12 mouse cellular contexts compared by ENCODE assay signal in the genomic region with DNA sequence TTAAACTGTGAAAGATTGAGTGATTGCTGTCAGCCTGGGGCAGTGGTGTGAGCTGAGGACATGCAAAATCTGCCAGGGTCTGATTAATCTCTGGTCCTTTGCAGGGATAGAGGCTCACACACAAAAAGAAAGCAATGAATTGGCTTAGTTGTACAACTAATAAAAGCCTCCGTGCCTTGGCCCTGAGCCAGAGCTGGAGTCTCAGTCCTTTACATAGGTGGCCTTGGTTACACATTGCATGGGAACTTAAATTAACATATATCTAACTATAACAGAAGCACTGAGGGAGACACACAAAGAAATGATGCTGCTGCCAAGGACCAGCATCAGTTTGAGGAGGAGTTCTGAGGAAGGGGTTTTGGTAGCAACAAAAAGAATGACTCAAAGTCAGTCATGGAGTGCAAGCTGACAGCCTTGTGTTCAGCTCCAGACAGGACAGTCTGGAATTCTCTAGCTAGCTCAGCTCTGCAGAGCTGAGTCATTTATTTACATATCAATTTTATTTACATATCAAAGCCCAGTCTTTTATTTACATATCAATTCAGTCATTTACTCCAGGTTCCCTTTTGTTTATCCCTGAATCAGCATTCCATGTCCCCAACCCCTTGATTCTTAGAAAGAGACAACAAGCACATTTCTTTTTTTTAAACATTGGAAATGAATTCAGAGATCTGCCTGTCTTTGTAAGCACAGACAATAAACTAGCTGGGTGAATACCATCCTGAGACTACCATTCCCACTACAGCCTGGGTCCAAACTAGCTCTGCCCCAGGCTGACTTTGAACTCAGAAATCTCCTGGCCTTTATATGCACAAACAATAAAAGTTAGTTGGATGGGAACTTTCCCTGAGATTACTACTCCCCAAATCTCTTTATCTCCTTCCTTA. TPM values are rescaled to one million over a fixed set of nuclear protein-coding genes. Genes with fewer than 3 reads are reported as not detected.
DNase-seq lines count a peak whose midpoint lies in the region; ATAC-seq and TF ChIP-seq lines count a peak whose summit lies in the region.
"Had no signal": no experiment of that assay in that cellular context is flagged by ENCODE, and none has a peak within 500 bp of the region (broad histone marks: within the 10 kb centered on the region; RNA-seq: fewer than 3 reads in every experiment).

No protein-coding gene starts in this region.

- no peaks in the 10 kb centered on the region for H3K36me3 ChIP-seq in kidney, embryonic 15.5 days
- no peaks in the 10 kb centered on the region for H3K36me3 ChIP-seq in hindbrain, embryonic 13.5 days
- H3K36me3 ChIP-seq in midbrain, embryonic 15.5 days (replicated peaks) = no peaks in the 10 kb centered on the region
- H3K36me3 ChIP-seq in embryonic facial prominence, embryonic 10.5 days (replicated peaks) = no peaks in the 10 kb centered on the region

- H3K27ac ChIP-seq in kidney, embryonic 15.5 days = peak overlapping the region; percentile 35; the same call in 1 of the 2 replicates
- H3K27ac ChIP-seq in hindbrain, embryonic 13.5 days = peak overlapping the region; percentile 2; the same call in 1 of the 2 replicates
- no peak overlapping the region for H3K27ac ChIP-seq in midbrain, embryonic 15.5 days
- H3K27ac ChIP-seq in embryonic facial prominence, embryonic 10.5 days (replicated peaks) = no peak overlapping the region

- no peak for TF ChIP-seq CTCF in brain, embryonic 14.5 days (IDR thresholded peaks at IDR 0.05; ENCODE audit: borderline replicate concordance, extremely low read depth, insufficient read depth, insufficient read length)

- no peaks in the 10 kb centered on the region for H3K27me3 ChIP-seq in kidney, embryonic 15.5 days
- no peaks in the 10 kb centered on the region for H3K27me3 ChIP-seq in hindbrain, embryonic 13.5 days
- no peaks in the 10 kb centered on the region for H3K27me3 ChIP-seq in midbrain, embryonic 15.5 days (replicated peaks)
- no peaks in the 10 kb centered on the region for H3K27me3 ChIP-seq in embryonic facial prominence, embryonic 10.5 days (replicated peaks; ENCODE audit: low read depth, poor library complexity, severe bottlenecking)

- no peak overlapping the region for H3K9ac ChIP-seq in kidney, embryonic 15.5 days
- no peak overlapping the region for H3K9ac ChIP-seq in hindbrain, embryonic 13.5 days
- no peak overlapping the region for H3K9ac ChIP-seq in midbrain, embryonic 15.5 days
- H3K9ac ChIP-seq: liver, postnatal 0 days had no signal

- H3K4me1 ChIP-seq in kidney, embryonic 15.5 days = 0 out of 2 replicates have a peak, but pooled peaks cover 5% of the 10 kb centered on the region
- H3K4me1 ChIP-seq in hindbrain, embryonic 13.5 days (replicated peaks) = peaks cover 8% of the 10 kb centered on the region
- H3K4me1 ChIP-seq in midbrain, embryonic 15.5 days = 0 out of 2 replicates have a peak, but pooled peaks cover 3% of the 10 kb centered on the region
- H3K4me1 ChIP-seq in embryonic facial prominence, embryonic 10.5 days = peaks cover 8% of the 10 kb centered on the region

- no peak overlapping the region for H3K4me2 ChIP-seq in kidney, embryonic 15.5 days
- no peak overlapping the region for H3K4me2 ChIP-seq in hindbrain, embryonic 13.5 days
- no peak overlapping the region for H3K4me2 ChIP-seq in midbrain, embryonic 15.5 days

- peaks cover 8% of the 10 kb centered on the region; the same call in 1 of the 2 replicates for H3K9me3 ChIP-seq in kidney, embryonic 15.5 days (replicated peaks)
- no peaks in the 10 kb centered on the region; the same call in 1 of the 2 replicates for H3K9me3 ChIP-seq in hindbrain, embryonic 13.5 days
- H3K9me3 ChIP-seq in midbrain, embryonic 15.5 days = 0 out of 2 replicates have a peak, but pooled peaks cover 7% of the 10 kb centered on the region
- H3K9me3 ChIP-seq in embryonic facial prominence, embryonic 10.5 days = peaks cover 11% of the 10 kb centered on the region

- no peak for DNase-seq in kidney, adult 11 months
- DNase-seq in brain, embryonic 14.5 days (ENCODE audit: low read depth) = peak; percentile 95
- DNase-seq in layer of hippocampus, postnatal 14 days (ENCODE audit: low spot score in 2 of 2) = no peak
- DNase-seq in lung, postnatal 4 days = no peak
- DNase-seq in embryonic facial prominence, embryonic 10.5 days (ENCODE audit: low spot score) = no peak
- DNase-seq: gastrocnemius, postnatal 25 days; liver, postnatal 0 days; retina, postnatal 1 day; thymus, postnatal 14 days had no signal

- no peak for ATAC-seq in kidney, embryonic 15.5 days (replicated peaks; ENCODE audit: low FRiP score)
- ATAC-seq in hindbrain, embryonic 13.5 days (ENCODE audit: low FRiP score) = peak; percentile 95
- peak; percentile 80 for ATAC-seq in midbrain, embryonic 15.5 days (replicated peaks)
- ATAC-seq: liver, postnatal 0 days had no signal

- WGBS in kidney, embryonic 15.5 days = 57% methylated on average over 1 of the region's 1 CpGs
- WGBS in hindbrain, embryonic 13.5 days = 6% methylated on average over 1 of the region's 1 CpGs
- 6% methylated on average over 1 of the region's 1 CpGs for WGBS in midbrain, embryonic 15.5 days
- WGBS in embryonic facial prominence, embryonic 10.5 days = 58% methylated on average over 1 of the region's 1 CpGs

- no peak overlapping the region for H3K4me3 ChIP-seq in kidney, embryonic 15.5 days (replicated peaks)
- H3K4me3 ChIP-seq in hindbrain, embryonic 13.5 days = no peak overlapping the region
- no peak overlapping the region for H3K4me3 ChIP-seq in midbrain, embryonic 15.5 days
- H3K4me3 ChIP-seq in embryonic facial prominence, embryonic 10.5 days = no peak overlapping the region

- TF ChIP-seq POLR2A in brain, embryonic 14.5 days (IDR thresholded peaks at IDR 0.05; ENCODE audit: borderline replicate concordance, extremely low read depth, insufficient read depth, insufficient read length, poor library complexity, severe bottlenecking) = no peak

RNA-seq across cellular contexts. Expression of a gene that starts 12.5 kb away (rescaled TPM):
- polyA plus RNA-seq in kidney, embryonic 15.5 days (2015; fragmentation: Nextera tagmentation; extraction: Ambion mirVana) = 5.2 and 6.0 TPM in 2 replicates
- polyA plus RNA-seq in brain, embryonic 14.5 days (2012; rRNA removed) = 0.85 and 1.4 TPM in 2 replicates
- 1.6 and 2.4 TPM in 2 replicates for polyA plus RNA-seq in hindbrain, embryonic 13.5 days (2015; fragmentation: Nextera tagmentation; extraction: Ambion mirVana)
- polyA plus RNA-seq in midbrain, embryonic 15.5 days (2015; fragmentation: Nextera tagmentation; extraction: Ambion mirVana) = 1.8 and 1.9 TPM in 2 replicates
- total RNA-seq in layer of hippocampus, postnatal 14 days (2021) = 1 to 10 TPM; 2.7 to 3.3 TPM
- polyA plus RNA-seq in embryonic facial prominence, embryonic 10.5 days (2016; fragmentation: Nextera tagmentation; extraction: Ambion mirVana) = 3.2 and 3.4 TPM in 2 replicates

RNA-seq across cellular contexts. Expression of a gene that starts 45.0 kb away (rescaled TPM):
- 5.2 and 5.4 TPM in 2 replicates for polyA plus RNA-seq in kidney, embryonic 15.5 days (2015; fragmentation: Nextera tagmentation; extraction: Ambion mirVana)
- 2.4 TPM in 2 replicates for polyA plus RNA-seq in brain, embryonic 14.5 days (2012; rRNA removed)
- polyA plus RNA-seq in hindbrain, embryonic 13.5 days (2015; fragmentation: Nextera tagmentation; extraction: Ambion mirVana) = 2.2 and 3.1 TPM in 2 replicates
- 2.0 and 2.1 TPM in 2 replicates for polyA plus RNA-seq in midbrain, embryonic 15.5 days (2015; fragmentation: Nextera tagmentation; extraction: Ambion mirVana)
- total RNA-seq in layer of hippocampus, postnatal 14 days (2021) = under 1 TPM; 0.48 to 0.55 TPM
- 0.87 and 1.2 TPM in 2 replicates for polyA plus RNA-seq in embryonic facial prominence, embryonic 10.5 days (2016; fragmentation: Nextera tagmentation; extraction: Ambion mirVana)

Comparison
In these comparisons a context has a peak if more than half of its experiments do, and no peak if none do; other contexts are left out.
1. H3K27ac ChIP-seq: peak in kidney, embryonic 15.5 days (single experiment) and hindbrain, embryonic 13.5 days (single experiment); none in midbrain, embryonic 15.5 days (single experiment) and embryonic facial prominence, embryonic 10.5 days (single experiment).